Mouse (Mus musculus) midbrain, embryonic 16.5 days (tissue): Measurements from ENCODE around the gene Pde1c. TPM values are rescaled to one million over a fixed set of nuclear protein-coding genes. Genes with fewer than 3 reads are reported as not detected.

Source experiments
- ATAC-seq: fragments of 200-750 bp; cut with Nextera tagmentation; 2 replicates; pipeline ENCODE4 v1.8.0; 2017; ENCODE audit warnings: moderate TSS enrichment
- H3K27ac ChIP-seq: fragments of 300-500 bp; sonication (generic); 2 replicates; pipeline ENCODE4 v1.5.1; 2014; ENCODE audit warnings: mild to moderate bottlenecking, low read length, mixed read lengths
- H3K27me3 ChIP-seq: fragments of 300-500 bp; sonication (generic); 2 replicates; pipeline ENCODE4 v1.6.1; 2014; ENCODE audit warnings: low read depth, low read length, mixed read lengths; ENCODE audit not compliant: control insufficient read depth, insufficient read depth
- H3K36me3 ChIP-seq: fragments of 300-500 bp; sonication (generic); 2 replicates; pipeline ENCODE4 v1.6.1; 2014; ENCODE audit warnings: mild to moderate bottlenecking, low read length, moderate library complexity, mixed read lengths; ENCODE audit not compliant: control insufficient read depth, insufficient read depth
- H3K4me1 ChIP-seq: fragments of 300-500 bp; sonication (generic); 2 replicates; pipeline ENCODE4 v1.6.1; 2014; ENCODE audit warnings: mild to moderate bottlenecking, low read length, mixed read lengths; ENCODE audit not compliant: control insufficient read depth, insufficient read depth
- H3K4me2 ChIP-seq: fragments of 300-500 bp; sonication (generic); 2 replicates; pipeline ENCODE4 v1.6.1; 2014; ENCODE audit warnings: mild to moderate bottlenecking, low read length, mixed read lengths
- H3K4me3 ChIP-seq: fragments of 300-500 bp; sonication (generic); 2 replicates; pipeline ENCODE4 v1.5.1; 2014; ENCODE audit warnings: low read depth, mild to moderate bottlenecking, low read length, moderate library complexity, mixed read lengths
- H3K9ac ChIP-seq: fragments of 300-500 bp; sonication (generic); 2 replicates; pipeline ENCODE4 v1.6.1; 2014; ENCODE audit warnings: low read depth, low read length, mixed read lengths
- H3K9me3 ChIP-seq: fragments of 300-500 bp; sonication (generic); replicated peaks from 2 replicates; pipeline ENCODE4 v1.6.1; 2014; ENCODE audit warnings: mild to moderate bottlenecking, low read length, mixed read lengths; ENCODE audit not compliant: control insufficient read depth, poor library complexity, severe bottlenecking
- WGBS: fragments of 180-500 bp; shearing (Covaris S2); extraction: QIAGEN DNeasy Blood & Tissue Kit; methylation state at CpG from one replicate; pipeline ENCODE4 v1.1.7; 2014; 5-methylcytosine and 5-hydroxymethylcytosine counted together
- polyA plus RNA-seq: library from polyadenylated mRNA; unstranded; fragments of >200 nt; fragmentation: Nextera tagmentation; extraction: Ambion mirVana; gene quantifications from 2 replicates; pipeline ENCODE4 v1.2.1, GENCODE M21; 2015

Gene Pde1c
- polyA plus RNA-seq, 1 experiment from 2014 or later = 7.4 TPM

GRCm38 (mm10) chr6:56331432-56331831 is 237.5 kb downstream of the Pde1c start:
- no peak overlapping the region for H3K9ac ChIP-seq
- no peak overlapping the region for H3K4me3 ChIP-seq
- H3K4me2 ChIP-seq = no peak overlapping the region
- H3K27ac ChIP-seq = no peak overlapping the region
- 86% methylated on average over 6 of the region's 6 CpGs for WGBS
- no peak for ATAC-seq
- no peaks in the 10 kb centered on the region; the same call in 1 of the 2 replicates for H3K4me1 ChIP-seq
- no peaks in the 10 kb centered on the region for H3K9me3 ChIP-seq
- H3K36me3 ChIP-seq = no peaks in the 10 kb centered on the region
- H3K27me3 ChIP-seq = no peaks in the 10 kb centered on the region

- peak; percentile 28; the same call in 1 of the 2 replicates for ATAC-seq
- no peak overlapping the region for H3K27ac ChIP-seq
- 16% methylated on average over 1 of the region's 1 CpGs for WGBS
These were observed 240.8 kb downstream of the Pde1c start for GRCm38 (mm10) chr6:56328103-56328502.

GRCm38 (mm10) chr6:56322799-56323198 is 246.1 kb downstream of the Pde1c start:
- Histone ChIP-seq H3K9ac (no peak overlapping the region), H3K4me1 (no peaks in the 10 kb centered on the region; the same call in 1 of the 2 replicates), H3K27me3 (no peaks in the 10 kb centered on the region), H3K4me2 (no peak overlapping the region), H3K4me3 (no peak overlapping the region), H3K36me3 (no peaks in the 10 kb centered on the region), H3K9me3 (no peaks in the 10 kb centered on the region), H3K27ac (no peak overlapping the region)
- ATAC-seq = no peak
- WGBS = 11% methylated on average over 3 of the region's 3 CpGs

More at GRCm38 (mm10) chr6:56328103-56328502, 240.8 kb downstream of the Pde1c start:
- Histone ChIP-seq H3K4me3 (no peak overlapping the region), H3K4me2 (no peak overlapping the region), H3K9me3 (no peaks in the 10 kb centered on the region), H3K4me1 (no peaks in the 10 kb centered on the region; the same call in 1 of the 2 replicates), H3K27me3 (no peaks in the 10 kb centered on the region), H3K9ac (no peak overlapping the region), H3K36me3 (no peaks in the 10 kb centered on the region)

GRCm38 (mm10) chr6:56310318-56310717 is 258.6 kb downstream of the Pde1c start:
- ATAC-seq = no peak
- no peak overlapping the region for H3K4me3 ChIP-seq

GRCm38 (mm10) chr6:56306066-56306465 is 262.8 kb downstream of the Pde1c start:
- Histone ChIP-seq H3K36me3 (no peaks in the 10 kb centered on the region), H3K4me1 (no peaks in the 10 kb centered on the region), H3K27me3 (no peaks in the 10 kb centered on the region), H3K27ac (no peak overlapping the region), H3K9me3 (no peaks in the 10 kb centered on the region), H3K4me3 (no peak overlapping the region), H3K9ac (no peak overlapping the region), H3K4me2 (no peak overlapping the region)
- WGBS = 93% methylated on average over 2 of the region's 2 CpGs
- no peak for ATAC-seq

More at GRCm38 (mm10) chr6:56310318-56310717, 258.6 kb downstream of the Pde1c start:
- Histone ChIP-seq H3K36me3 (no peaks in the 10 kb centered on the region), H3K9me3 (no peaks in the 10 kb centered on the region), H3K27me3 (no peaks in the 10 kb centered on the region), H3K4me1 (no peaks in the 10 kb centered on the region), H3K4me2 (no peak overlapping the region), H3K9ac (no peak overlapping the region), H3K27ac (no peak overlapping the region)

- H3K9me3 ChIP-seq = no peaks in the 10 kb centered on the region
- H3K9ac ChIP-seq = no peak overlapping the region
These were observed 276.7 kb downstream of the Pde1c start for GRCm38 (mm10) chr6:56292176-56292575.

GRCm38 (mm10) chr6:56289307-56289706 is 279.6 kb downstream of the Pde1c start:
- no peak for ATAC-seq
- Histone ChIP-seq H3K27me3 (no peaks in the 10 kb centered on the region), H3K36me3 (no peaks in the 10 kb centered on the region), H3K4me3 (no peak overlapping the region), H3K4me2 (no peak overlapping the region), H3K9ac (no peak overlapping the region), H3K27ac (no peak overlapping the region), H3K4me1 (no peaks in the 10 kb centered on the region), H3K9me3 (no peaks in the 10 kb centered on the region)
- 79% methylated on average over 2 of the region's 2 CpGs for WGBS

More at GRCm38 (mm10) chr6:56292176-56292575, 276.7 kb downstream of the Pde1c start:
- H3K27me3 ChIP-seq = no peaks in the 10 kb centered on the region
- 67% methylated on average over 1 of the region's 1 CpGs for WGBS
- H3K27ac ChIP-seq = no peak overlapping the region
- H3K4me2 ChIP-seq = no peak overlapping the region
- no peak overlapping the region for H3K4me3 ChIP-seq
- H3K4me1 ChIP-seq = no peaks in the 10 kb centered on the region
- no peaks in the 10 kb centered on the region for H3K36me3 ChIP-seq
- no peak for ATAC-seq

GRCm38 (mm10) chr6:56284821-56285220 is 284.1 kb downstream of the Pde1c start:
- no peak overlapping the region for H3K9ac ChIP-seq
- H3K27ac ChIP-seq = no peak overlapping the region
- H3K4me3 ChIP-seq = no peak overlapping the region
- no peaks in the 10 kb centered on the region for H3K9me3 ChIP-seq
- WGBS = 88% methylated on average over 4 of the region's 4 CpGs
- ATAC-seq = no peak
- H3K27me3 ChIP-seq = no peaks in the 10 kb centered on the region
- no peaks in the 10 kb centered on the region for H3K36me3 ChIP-seq
- H3K4me1 ChIP-seq = no peaks in the 10 kb centered on the region
- H3K4me2 ChIP-seq = no peak overlapping the region

- Histone ChIP-seq H3K36me3 (no peaks in the 10 kb centered on the region), H3K4me2 (no peak overlapping the region), H3K9me3 (no peaks in the 10 kb centered on the region), H3K27ac (no peak overlapping the region), H3K27me3 (no peaks in the 10 kb centered on the region), H3K4me1 (no peaks in the 10 kb centered on the region), H3K4me3 (no peak overlapping the region), H3K9ac (no peak overlapping the region)
- ATAC-seq = no peak
- 82% methylated on average over 1 of the region's 1 CpGs for WGBS
These were observed 293.4 kb downstream of the Pde1c start for GRCm38 (mm10) chr6:56275461-56275860.
